ENCODE assay signal across 13 mouse cellular contexts in the genomic region with DNA sequence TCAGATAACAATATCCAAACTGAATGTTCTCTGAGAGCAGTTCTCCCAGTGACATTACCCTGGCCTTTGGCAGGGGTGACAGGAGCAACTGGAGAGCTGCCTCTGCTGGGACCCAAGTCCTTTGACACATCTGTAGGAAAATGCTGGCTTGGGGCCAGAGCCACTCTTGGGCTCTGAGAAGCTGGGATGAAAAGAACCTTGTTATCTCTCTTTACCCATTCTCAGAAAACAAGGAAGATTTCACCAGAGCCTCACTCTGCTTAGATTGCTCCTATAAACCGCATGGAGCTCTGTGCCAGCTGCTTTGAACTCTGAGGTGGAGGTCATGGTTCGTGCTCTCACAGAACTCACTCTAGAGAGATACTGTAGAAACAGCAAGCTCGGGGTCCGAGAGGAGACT.
DNase-seq lines count a peak whose midpoint lies in the region.
"Had no signal": no experiment of that assay in that cellular context is flagged by ENCODE, and none has a peak within 500 bp of the region (broad histone marks: within the 10 kb centered on the region; RNA-seq: fewer than 3 reads in every experiment).

No protein-coding gene starts in this region.

- DNase-seq in adrenal gland, postnatal 10 days, result peak; percentile 46
- no peak for DNase-seq in adrenal gland, adult 8-10 months
- DNase-seq in kidney, postnatal 10 days, result peak; percentile 27
- no peak for DNase-seq in kidney, adult 11 months
- peak; percentile 40 for DNase-seq in ovary, postnatal 36 days (ENCODE audit: low spot score)
- DNase-seq in ovary, postnatal 14 days (ENCODE audit: low spot score), result no peak
- DNase-seq in left cerebral cortex, adult 9 months (ENCODE audit: low spot score in 2 of 2), result no peak
- DNase-seq: cerebellum, adult 11-12 months; cerebellum, postnatal 25 days; embryo, embryonic 11 days; gastrocnemius, postnatal 36 days; heart, postnatal 14 days; thymus, postnatal 25 days had no signal

Comparison
In these comparisons a context has a peak if more than half of its experiments do, and no peak if none do; other contexts are left out.
1. DNase-seq: peak in adrenal gland, postnatal 10 days (single experiment), kidney, postnatal 10 days (single experiment) and ovary, postnatal 36 days (single experiment); none in adrenal gland, adult 8-10 months (single experiment), kidney, adult 11 months (single experiment), ovary, postnatal 14 days (single experiment) and left cerebral cortex, adult 9 months (0 of 2).